28 mouse cellular contexts compared by ENCODE assay signal in genomic region chr10:41816516-41816915, GRCm38 (mm10). TPM values are rescaled to one million over a fixed set of nuclear protein-coding genes. Genes with fewer than 3 reads are reported as not detected.
A peak's percentile ranks its signal among the peaks of the same experiment; 100 is the strongest.
DNase-seq lines count a peak whose midpoint lies in the region; ATAC-seq lines count a peak whose summit lies in the region.
"Had no signal": no experiment of that assay in that cellular context is flagged by ENCODE, and none has a peak within 500 bp of the region (broad histone marks: within the 10 kb centered on the region; RNA-seq: fewer than 3 reads in every experiment).

No protein-coding gene starts in this region.

- peaks cover 45% of the 10 kb centered on the region for H3K4me1 ChIP-seq in liver, embryonic 12.5 days
- peaks cover 27% of the 10 kb centered on the region for H3K4me1 ChIP-seq in liver, embryonic 11.5 days (replicated peaks; ENCODE audit: control insufficient read depth, insufficient read depth, low read length)
- peaks cover 28% of the 10 kb centered on the region for H3K4me1 ChIP-seq in neural tube, embryonic 15.5 days

- ATAC-seq in liver, embryonic 12.5 days = peak; percentile 46; the same call in 1 of the 2 replicates
- ATAC-seq in liver, embryonic 11.5 days (replicated peaks; ENCODE audit: low FRiP score) = no peak
- ATAC-seq in CD4-positive, CD25-positive, alpha-beta regulatory T cell, adult 4 months = peak; percentile 78
- peak; percentile 45 for ATAC-seq in activated CD4-positive, CD25-positive, alpha-beta regulatory T cell, adult 4 months
- 0 out of 2 replicates have a peak, but pooled peaks have one; percentile 52 for ATAC-seq in megakaryocyte progenitor cell, adult 5-6 weeks (replicated peaks; ENCODE audit: poor library complexity)
- ATAC-seq in neural tube, embryonic 15.5 days (ENCODE audit: low FRiP score) = no peak
- ATAC-seq: forebrain, embryonic 14.5 days; intestine, embryonic 15.5 days had no signal

- 52% methylated on average over 5 of the region's 5 CpGs for whole genome bisulfite sequencing in liver, embryonic 12.5 days (ENCODE audit: insufficient replicate concordance)
- 66% methylated on average over 5 of the region's 5 CpGs for WGBS in liver, embryonic 11.5 days
- WGBS in neural tube, embryonic 15.5 days = 84% methylated on average over 5 of the region's 5 CpGs

- H3K4me2 ChIP-seq in liver, embryonic 12.5 days = peak overlapping the region; percentile 7; the same call in 1 of the 2 replicates
- no peak overlapping the region for H3K4me2 ChIP-seq in liver, embryonic 11.5 days
- no peak overlapping the region for H3K4me2 ChIP-seq in neural tube, embryonic 15.5 days
- H3K4me2 ChIP-seq: heart, embryonic 15.5 days; hindbrain, embryonic 14.5 days; intestine, embryonic 15.5 days; lung, embryonic 15.5 days had no signal

- no peaks in the 10 kb centered on the region for H3K36me3 ChIP-seq in liver, embryonic 12.5 days
- H3K36me3 ChIP-seq in liver, embryonic 11.5 days (ENCODE audit: control insufficient read depth, insufficient read depth, low read length) = no peaks in the 10 kb centered on the region
- no peaks in the 10 kb centered on the region for H3K36me3 ChIP-seq in neural tube, embryonic 15.5 days
- H3K36me3 ChIP-seq: heart, embryonic 15.5 days; intestine, embryonic 15.5 days; lung, embryonic 15.5 days; midbrain, embryonic 10.5 days had no signal

- no peaks in the 10 kb centered on the region for H3K27me3 ChIP-seq in liver, embryonic 12.5 days (replicated peaks)
- H3K27me3 ChIP-seq in liver, embryonic 11.5 days (replicated peaks; ENCODE audit: control insufficient read depth, insufficient read depth, low read length) = no peaks in the 10 kb centered on the region
- H3K27me3 ChIP-seq in neural tube, embryonic 15.5 days (replicated peaks) = no peaks in the 10 kb centered on the region
- H3K27me3 ChIP-seq: heart, embryonic 15.5 days; intestine, embryonic 15.5 days; lung, embryonic 15.5 days had no signal

- DNase-seq in liver, embryonic 11.5 days (ENCODE audit: low spot score) = no peak
- no peak for DNase-seq in adrenal gland, adult (ENCODE audit: inconsistent age in 2 of 2, low spot score in 1 of 2)
- no peak for DNase-seq in adrenal gland, adult 8-10 months
- DNase-seq: adrenal gland, postnatal 14 days; cerebellum, adult 8-10 months; cerebellum, postnatal 36 days; embryo, embryonic 11 days; gastrocnemius, postnatal 14 days; heart, postnatal 36 days; kidney, postnatal 25 days; layer of hippocampus, postnatal 36 days; lung, postnatal 4 days; right cerebral cortex, postnatal 14 days; thymus, adult 2 months; thymus, postnatal 4 days had no signal

- no peak overlapping the region for H3K9ac ChIP-seq in liver, embryonic 12.5 days
- no peak overlapping the region for H3K9ac ChIP-seq in liver, embryonic 11.5 days (ENCODE audit: low read depth, low read length)
- H3K9ac ChIP-seq in neural tube, embryonic 15.5 days (replicated peaks) = no peak overlapping the region
- H3K9ac ChIP-seq: heart, embryonic 15.5 days; hindbrain, embryonic 14.5 days; intestine, embryonic 15.5 days; lung, embryonic 15.5 days had no signal

- H3K27ac ChIP-seq in liver, embryonic 12.5 days = no peak overlapping the region
- H3K27ac ChIP-seq in liver, embryonic 11.5 days (ENCODE audit: low read depth, low read length) = no peak overlapping the region
- no peak overlapping the region for H3K27ac ChIP-seq in neural tube, embryonic 15.5 days (replicated peaks)
- H3K27ac ChIP-seq: heart, embryonic 15.5 days; hindbrain, embryonic 14.5 days; intestine, embryonic 15.5 days; layer of hippocampus, adult 2 months; lung, embryonic 15.5 days; midbrain, embryonic 10.5 days; stomach, postnatal 0 days had no signal

- no peaks in the 10 kb centered on the region for H3K9me3 ChIP-seq in liver, embryonic 12.5 days (replicated peaks)
- H3K9me3 ChIP-seq in liver, embryonic 11.5 days (ENCODE audit: control insufficient read depth, low read length) = no peaks in the 10 kb centered on the region
- no peaks in the 10 kb centered on the region for H3K9me3 ChIP-seq in neural tube, embryonic 15.5 days (replicated peaks)
- H3K9me3 ChIP-seq: heart, embryonic 15.5 days; intestine, embryonic 15.5 days; lung, embryonic 15.5 days; midbrain, embryonic 10.5 days had no signal

- no peak overlapping the region for H3K4me3 ChIP-seq in liver, embryonic 12.5 days
- H3K4me3 ChIP-seq in liver, embryonic 11.5 days (ENCODE audit: low read depth, low read length) = no peak overlapping the region
- H3K4me3 ChIP-seq in neural tube, embryonic 15.5 days (replicated peaks) = no peak overlapping the region
- H3K4me3 ChIP-seq: heart, embryonic 15.5 days; intestine, embryonic 15.5 days; layer of hippocampus, adult 2 months; lung, embryonic 15.5 days; midbrain, embryonic 10.5 days had no signal

RNA-seq across cellular contexts. Expression of gene Sesn1, which starts 6.8 kb away (rescaled TPM):
- 22.5 and 24.8 TPM in 2 replicates for polyA plus RNA-seq in liver, embryonic 12.5 days (2016; fragmentation: Nextera tagmentation; extraction: Ambion mirVana)
- polyA plus RNA-seq in liver, embryonic 11.5 days (2014; fragmentation: Nextera tagmentation; extraction: Ambion mirVana) = 22.8 and 25.6 TPM in 2 replicates
- 100 to 1,000 TPM; 117 to 130 TPM for polyA plus RNA-seq in CD4-positive, CD25-positive, alpha-beta regulatory T cell, adult 4 months (2017; shearing (Covaris generic))
- polyA plus RNA-seq in activated CD4-positive, CD25-positive, alpha-beta regulatory T cell, adult 4 months (2017; shearing (Covaris generic)) = 10 to 100 TPM; 77.3 to 80.5 TPM
- total RNA-seq in megakaryocyte progenitor cell, adult 5-6 weeks (2015) = 27.1 and 36.3 TPM in 2 replicates
- total RNA-seq in megakaryocyte progenitor cell, adult 5-6 weeks (2017) = 21.9 and 22.3 TPM in 2 replicates
- 10 to 100 TPM; 20.5 to 31.3 (median 29.4) TPM for total RNA-seq in adrenal gland, adult 8-10 months (2022)
- polyA plus RNA-seq in neural tube, embryonic 15.5 days (2015; fragmentation: Nextera tagmentation; extraction: Ambion mirVana) = 33.4 and 38.3 TPM in 2 replicates

RNA-seq across cellular contexts. Expression of gene Cep57l1, which starts 6.8 kb away (rescaled TPM):
- polyA plus RNA-seq in liver, embryonic 12.5 days (2016; fragmentation: Nextera tagmentation; extraction: Ambion mirVana) = 19.9 and 20.0 TPM in 2 replicates
- 31.1 and 34.4 TPM in 2 replicates for polyA plus RNA-seq in liver, embryonic 11.5 days (2014; fragmentation: Nextera tagmentation; extraction: Ambion mirVana)
- 10 to 100 TPM; 22.2 to 27.1 TPM for polyA plus RNA-seq in CD4-positive, CD25-positive, alpha-beta regulatory T cell, adult 4 months (2017; shearing (Covaris generic))
- polyA plus RNA-seq in activated CD4-positive, CD25-positive, alpha-beta regulatory T cell, adult 4 months (2017; shearing (Covaris generic)) = 10 to 100 TPM; 15.4 to 17.1 TPM
- total RNA-seq in megakaryocyte progenitor cell, adult 5-6 weeks (2015) = 40.3 and 53.4 TPM in 2 replicates
- total RNA-seq in megakaryocyte progenitor cell, adult 5-6 weeks (2017) = 44.4 and 57.8 TPM in 2 replicates
- 10 to 100 TPM in 2 of 4 experiments, 1 to 10 TPM in 2; 5.8 to 14.5 (median 9.5) TPM for total RNA-seq in adrenal gland, adult 8-10 months (2022)
- polyA plus RNA-seq in neural tube, embryonic 15.5 days (2015; fragmentation: Nextera tagmentation; extraction: Ambion mirVana) = 15.7 and 19.4 TPM in 2 replicates

Comparison
In these comparisons a context has a peak if more than half of its experiments do, and no peak if none do; other contexts are left out.
1. ATAC-seq: peak in liver, embryonic 12.5 days (single experiment), CD4-positive, CD25-positive, alpha-beta regulatory T cell, adult 4 months (single experiment), activated CD4-positive, CD25-positive, alpha-beta regulatory T cell, adult 4 months (single experiment) and megakaryocyte progenitor cell, adult 5-6 weeks (single experiment); none in liver, embryonic 11.5 days (single experiment) and neural tube, embryonic 15.5 days (single experiment).